Mouse (Mus musculus): Measurements from ENCODE around the gene Apobr.

The Apobr gene

DNA sequence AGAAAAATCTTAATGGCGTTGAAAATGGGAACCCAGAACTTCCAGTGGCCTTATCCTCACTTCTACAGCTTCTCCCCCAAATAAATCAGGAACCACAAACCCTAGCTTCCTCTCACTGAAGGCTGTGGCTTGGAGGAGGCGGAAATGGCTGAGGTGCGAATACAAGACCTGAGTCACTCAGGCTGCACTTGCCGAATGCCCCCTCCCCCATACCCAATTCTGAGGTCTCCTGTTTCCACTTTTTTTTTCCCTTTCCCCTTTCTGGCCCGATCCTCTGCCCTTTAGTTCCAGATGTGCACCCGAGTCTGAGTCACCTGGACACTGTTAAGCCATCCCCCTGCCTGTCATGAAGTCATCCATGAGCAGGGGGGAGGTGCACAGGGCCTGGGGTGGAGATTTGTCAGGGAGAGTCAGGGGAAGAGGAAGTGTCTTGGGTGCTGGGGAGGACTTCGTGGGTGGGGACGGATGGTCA, at the start of gene Apobr:
Gene Apobr, plus strand, starts transcription at position 437 of the 472 bp plus-strand sequence.
- DNase-seq = peak; percentile 54

DNA sequence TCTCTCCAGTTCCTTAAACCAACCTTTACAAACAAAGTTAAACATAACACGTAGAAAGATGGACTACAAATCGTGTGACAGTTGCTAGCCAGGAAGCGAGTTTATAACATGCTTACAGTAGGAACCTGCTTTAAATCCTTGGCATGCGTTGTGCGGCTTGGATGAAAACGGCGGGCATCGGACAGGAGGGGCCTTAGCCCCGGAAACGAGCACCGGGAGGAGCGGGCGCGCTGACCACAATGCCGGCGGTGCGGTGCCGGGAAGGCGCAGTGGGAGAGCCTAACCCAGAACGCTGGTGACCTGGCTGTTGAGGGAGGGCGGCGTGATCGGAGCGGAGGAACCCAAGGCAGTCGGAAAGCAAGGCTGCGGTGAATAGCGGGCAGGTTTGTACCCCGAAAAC, 49.0 kb upstream of the Apobr start:
- DNase-seq = peak; percentile 34

DNA sequence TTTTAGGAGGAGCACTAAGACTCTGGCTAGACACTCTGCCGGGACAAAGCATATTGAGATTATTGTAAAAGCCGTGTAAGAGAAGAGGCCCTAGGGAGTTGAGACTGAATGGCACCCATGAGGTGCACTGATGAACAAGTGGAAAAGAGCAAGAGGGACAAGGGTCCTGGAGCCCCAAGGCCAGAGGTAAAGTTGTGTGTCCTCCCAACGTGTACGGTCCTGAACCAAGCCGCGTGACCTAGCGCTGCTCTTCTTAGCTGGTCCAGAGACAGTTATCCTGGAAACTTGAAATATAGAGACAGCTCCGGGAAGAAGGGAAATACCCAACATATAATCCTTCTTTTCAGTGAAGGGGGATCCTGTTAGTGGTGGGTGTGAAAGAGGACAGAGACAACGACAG, 48.3 kb upstream of the Apobr start:
- DNase-seq = no peak

DNA sequence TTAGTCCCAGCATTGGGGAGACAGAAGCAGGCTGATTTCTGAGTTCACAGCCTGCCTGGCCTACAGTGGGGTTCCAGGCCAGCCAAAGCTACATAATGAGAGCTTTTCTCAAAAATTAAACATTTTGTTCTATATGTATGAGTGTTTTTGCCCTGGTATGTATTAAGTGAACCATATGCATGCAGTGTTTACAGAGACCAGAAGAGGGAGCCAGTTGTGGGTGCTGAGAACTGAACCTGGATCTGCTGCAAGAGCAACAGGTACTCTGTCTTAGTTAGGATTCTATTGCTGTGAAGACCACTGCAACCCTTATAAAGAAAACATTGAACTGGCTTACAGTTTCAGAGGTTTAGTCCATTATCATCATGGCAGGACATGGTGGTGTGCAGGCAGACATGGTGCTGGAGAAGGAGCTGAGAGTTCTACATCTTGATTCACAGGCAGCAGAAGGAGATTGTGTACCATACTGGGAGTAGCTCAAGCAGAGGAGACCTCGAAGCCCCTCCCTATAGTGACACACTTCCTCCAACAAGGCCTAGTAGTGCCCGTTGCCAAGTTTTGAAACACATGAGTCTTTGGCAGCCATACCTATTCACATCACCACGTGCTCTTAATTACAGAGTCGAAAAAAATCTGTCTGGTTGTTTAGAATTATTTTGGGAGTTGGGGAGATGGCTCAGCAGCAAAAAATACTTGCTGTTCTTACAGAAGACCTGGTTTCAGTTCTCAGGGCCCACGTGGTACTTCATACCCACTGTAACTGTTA, 46.7 kb upstream of the Apobr start:
- DNase-seq = peak; percentile 37

DNA sequence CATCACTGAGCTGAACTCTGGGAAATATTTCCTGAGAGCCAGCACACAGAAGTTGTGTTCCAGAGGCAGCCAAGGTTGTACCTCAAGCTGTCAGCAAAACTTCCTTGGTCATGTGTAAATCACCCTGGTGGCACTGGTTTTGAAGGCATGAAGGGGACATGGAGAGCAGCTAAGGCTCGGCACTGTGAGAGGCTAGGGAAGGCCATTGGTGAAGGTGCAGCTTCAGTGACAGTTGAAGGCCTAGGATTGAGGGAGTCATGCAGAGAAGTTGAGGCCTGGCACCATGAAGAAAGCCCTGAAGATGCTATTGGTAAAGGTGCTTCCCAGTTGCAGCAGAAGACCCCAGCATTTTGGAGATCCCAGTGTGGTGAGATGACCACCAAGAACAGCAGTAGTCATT, 43.1 kb upstream of the Apobr start:
- DNase-seq = no peak

DNA sequence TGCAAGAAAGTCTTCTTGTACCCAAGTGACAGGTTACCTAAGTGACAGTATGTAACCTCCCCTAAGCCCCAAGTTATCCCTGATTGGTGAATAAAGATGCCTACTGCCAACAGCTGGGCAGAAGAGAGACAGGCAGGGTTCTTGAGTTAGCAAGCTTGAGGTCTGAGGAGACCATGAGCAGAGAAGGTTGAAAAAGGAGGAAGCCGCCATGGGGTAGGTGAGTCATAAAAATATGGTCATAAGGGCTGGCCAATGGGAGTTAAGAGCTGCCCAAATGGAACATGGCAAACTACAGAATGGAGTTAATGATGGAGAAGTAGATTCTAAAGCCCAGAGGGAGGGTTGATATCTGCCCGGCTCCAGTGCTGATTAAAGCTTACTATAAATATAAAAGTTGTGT, 39.1 kb upstream of the Apobr start:
- DNase-seq = no peak

DNA sequence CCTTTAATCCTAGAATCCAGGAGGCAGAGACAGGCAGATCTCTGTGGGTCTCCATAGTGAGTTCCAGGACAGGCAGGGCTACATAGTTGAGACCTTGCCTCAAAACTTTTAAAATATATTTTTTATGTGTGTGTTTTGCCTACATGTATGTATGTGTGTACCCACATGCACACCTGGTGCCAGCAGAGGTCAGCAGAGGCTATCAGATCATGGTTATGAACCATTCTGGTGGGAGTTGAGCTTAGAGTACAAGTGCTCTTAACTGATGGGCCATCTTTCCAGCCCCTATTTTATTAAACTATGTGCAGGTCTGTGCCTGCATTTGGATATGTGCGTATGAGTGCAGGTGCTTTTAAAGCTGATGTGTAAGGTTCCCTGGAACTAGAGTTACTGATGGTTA, 29.9 kb upstream of the Apobr start:
- peak; percentile 67 for DNase-seq

DNA sequence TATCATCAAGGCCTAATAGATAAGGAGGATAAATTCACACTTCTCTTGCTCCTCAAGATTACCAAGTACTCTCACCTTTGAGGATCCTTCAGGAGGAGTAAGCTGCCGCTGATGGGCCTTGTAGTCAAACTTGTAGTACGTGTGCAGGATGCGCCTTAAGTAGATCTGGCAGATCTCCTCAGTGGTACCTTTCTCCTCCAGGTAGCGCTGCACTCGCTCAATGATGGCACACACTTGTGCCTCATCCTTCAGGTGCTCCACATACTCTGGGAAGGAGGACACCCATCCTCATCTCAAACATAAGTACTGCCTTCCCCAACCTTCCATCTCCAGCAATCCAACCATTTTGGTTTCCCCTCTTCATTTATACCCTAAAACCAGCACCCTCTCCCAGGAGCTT, 28.1 kb upstream of the Apobr start:
- no peak for DNase-seq

DNA sequence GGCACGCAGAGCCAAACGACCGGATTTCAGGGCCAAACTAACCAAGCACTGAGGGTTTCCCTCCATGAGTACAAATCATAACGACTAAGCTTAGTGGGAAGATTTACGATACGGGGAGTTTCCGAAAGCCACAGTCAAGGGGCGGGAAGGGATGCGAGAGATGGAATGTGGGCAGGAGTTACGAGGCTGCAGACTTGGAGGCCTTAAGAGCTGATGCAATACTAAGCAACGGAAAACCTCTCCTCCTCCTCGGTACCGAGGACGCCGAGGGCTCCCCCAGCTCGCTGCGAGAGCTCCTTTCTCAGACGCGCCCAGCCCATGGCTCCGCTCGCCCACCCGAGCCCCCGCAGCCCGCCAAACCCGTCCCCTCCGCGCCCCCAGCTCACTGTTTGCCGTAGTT, 19.0 kb upstream of the Apobr start:
- DNase-seq = no peak

DNA sequence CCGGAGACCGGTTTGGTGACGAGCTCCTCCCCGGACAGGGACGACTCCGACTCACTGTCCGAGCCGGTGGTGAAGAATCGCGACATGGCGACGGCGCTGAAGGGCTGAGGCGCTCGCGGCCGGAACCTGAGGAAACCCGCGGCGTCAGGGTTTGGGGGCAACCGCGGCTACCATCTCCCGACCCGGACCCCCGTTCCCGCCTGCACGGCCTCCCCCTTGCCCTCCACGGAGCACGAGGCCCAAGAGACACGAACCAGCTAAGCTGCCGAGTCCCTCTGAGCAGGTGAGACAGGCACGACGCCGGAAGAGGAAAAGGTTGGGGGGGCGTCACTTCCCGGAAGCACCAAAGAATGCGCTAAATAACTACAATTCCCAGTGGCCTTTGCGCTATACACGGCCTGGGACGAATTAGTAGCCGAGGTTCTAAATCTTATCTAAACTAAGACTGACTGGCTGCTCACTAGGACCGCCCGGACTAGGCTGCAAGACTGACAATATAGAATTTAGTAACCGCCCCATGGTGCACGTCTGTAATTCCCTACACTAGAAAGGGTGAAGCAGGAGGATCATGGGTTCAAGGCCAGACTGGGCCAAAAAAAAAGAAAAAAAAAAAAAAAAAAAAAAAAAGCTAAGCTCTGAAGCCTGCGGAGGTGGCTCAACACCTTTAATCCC, 18.5 kb upstream of the Apobr start, which contains the start of gene Eif3c:
Gene Eif3c, minus strand, starts transcription at position 318 of the 672 bp plus-strand sequence.
- peak; percentile 81 for DNase-seq

DNA sequence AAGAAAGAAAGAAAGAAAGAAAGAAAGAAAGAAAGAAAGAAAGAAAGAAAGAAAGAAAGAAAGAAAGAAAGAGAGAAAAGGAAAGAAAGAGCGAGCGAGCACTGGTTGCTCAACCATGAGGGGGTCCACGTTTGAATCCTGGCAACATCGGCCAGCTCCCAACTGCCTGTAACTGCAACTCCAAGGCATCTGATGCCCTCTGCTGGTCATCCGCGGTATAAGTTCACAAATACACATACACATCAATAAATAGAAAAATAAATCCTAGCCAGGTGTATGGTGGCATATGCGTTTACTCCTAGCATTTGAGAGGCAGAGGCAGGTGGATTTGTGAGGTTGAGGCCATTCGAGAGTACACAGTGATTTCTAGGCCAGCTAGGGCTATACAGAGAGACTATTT, 7.8 kb upstream of the Apobr start:
- peak; percentile 83 for DNase-seq

DNA sequence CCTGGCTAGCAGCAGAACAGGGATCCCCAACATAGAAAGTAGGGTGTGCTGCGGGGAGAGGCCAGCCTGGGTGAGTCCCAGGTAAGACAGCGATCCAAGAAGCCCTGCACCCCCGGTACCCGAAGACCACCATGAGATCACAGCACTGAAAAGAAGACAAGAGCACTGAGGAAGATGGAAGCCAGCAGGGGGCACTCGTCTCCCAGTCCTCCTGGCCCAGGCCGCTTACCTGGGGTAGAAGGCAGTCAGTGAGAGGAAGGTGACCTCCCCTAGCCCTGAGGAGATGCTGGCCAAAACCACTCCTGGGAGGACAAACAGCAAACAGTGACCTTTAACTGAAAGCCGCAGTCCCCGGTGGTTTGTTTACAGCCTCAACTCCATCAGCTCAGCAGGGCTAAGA, 5.6 kb upstream of the Apobr start:
- peak; percentile 82 for DNase-seq

DNA sequence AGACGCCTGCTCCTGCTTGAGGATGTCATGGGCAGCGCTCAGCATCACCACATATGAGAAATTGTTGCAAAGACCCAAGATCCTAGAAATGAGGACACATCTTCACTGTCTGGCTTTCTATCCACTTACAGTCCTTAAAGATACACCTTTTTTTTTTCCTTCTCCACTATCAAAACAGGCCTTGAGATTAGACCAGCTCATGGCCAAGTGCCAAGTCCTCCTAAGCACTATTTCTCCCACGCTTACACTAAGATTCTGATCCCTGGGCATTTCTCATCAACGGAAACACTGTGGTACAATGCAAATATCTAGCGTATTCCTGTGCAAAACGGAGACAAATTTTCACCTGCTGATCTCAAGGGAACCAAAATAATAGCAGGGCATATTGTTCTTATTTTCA, 3.1 kb upstream of the Apobr start:
- DNase-seq = no peak

DNA sequence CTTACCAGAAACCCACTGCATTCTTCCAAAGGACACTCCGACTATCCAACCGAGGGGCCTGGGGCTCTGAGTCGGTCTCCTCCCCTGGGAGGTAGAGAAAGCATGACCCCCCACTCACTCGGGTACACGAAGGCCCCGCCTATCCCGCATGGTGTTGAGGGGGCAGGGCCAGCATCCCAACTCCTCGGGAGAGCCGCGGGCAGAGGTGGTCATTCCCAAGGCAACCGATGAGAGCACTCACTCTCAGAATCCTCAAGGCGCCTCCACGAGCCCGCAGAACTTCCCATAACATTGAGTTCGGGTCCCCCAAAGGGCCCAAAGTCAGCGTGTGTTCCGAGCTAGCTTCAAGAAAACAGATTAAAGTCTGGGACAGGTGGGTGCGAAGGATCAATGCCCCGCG, 2.0 kb upstream of the Apobr start:
- peak; percentile 43 for DNase-seq

DNA sequence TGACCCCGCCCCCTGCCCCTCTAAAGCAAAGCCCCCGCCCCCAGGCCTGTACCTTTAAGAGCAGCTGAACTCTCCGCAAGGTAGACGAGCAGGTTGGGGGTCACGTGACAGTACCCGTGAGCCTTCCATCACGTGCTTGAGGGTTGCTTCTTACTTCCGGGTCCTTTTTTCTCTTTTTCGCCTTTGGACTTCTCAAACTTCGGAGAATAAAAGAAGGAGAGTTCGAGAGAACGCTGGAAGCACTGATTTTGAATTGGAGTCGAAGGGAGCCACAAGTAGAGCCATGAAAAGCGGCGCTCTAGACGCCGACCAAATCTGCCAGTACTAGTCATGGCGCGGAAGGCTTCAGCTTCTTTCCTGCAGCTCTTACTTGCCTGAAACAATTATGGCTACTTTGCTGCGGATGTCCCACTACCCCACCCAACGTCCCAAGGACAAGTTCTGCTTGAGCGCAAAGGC, 1.5 kb upstream of the Apobr start:
- DNase-seq = peak; percentile 89

DNA sequence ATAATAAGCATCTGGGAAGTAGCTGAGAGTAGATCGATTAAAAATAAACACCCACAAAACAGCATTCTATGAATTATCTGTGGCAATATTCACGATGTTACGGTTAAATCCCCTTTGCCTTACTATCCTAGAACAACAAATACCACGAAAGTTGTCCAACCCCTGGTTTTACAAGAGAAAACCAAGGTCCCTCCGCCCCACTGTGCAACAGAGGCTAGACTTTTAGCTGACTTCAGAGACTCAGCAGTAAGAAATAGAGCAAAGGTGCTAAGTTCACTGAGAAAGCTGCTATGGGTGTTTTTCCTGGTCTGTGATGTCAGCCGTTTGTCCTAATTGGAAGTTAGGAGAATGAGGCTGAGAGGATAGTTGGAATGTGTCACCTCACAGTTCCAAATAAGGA, 981 bp upstream of the Apobr start:
- DNase-seq = peak; percentile 37

DNA sequence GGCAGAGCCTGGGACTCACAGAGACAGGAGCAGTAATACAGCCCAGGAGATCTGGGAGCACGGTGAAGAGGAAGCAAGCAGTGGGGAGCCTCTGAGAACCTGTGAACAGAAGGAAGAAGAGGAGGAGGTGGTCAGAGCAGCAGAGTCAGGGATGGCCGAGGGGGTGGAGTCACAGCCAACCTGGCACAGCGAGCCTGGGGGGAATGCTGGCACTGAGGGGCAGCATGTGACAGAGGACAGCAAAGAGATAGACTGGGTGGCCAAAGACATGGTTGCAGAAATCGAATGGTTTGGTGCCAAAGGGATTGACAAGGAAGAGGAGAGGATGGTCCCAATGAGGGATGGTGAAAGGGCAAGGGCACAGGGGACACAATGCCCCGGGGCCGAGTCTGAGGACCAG, 975 bp downstream of the Apobr start, which contains the start of gene Cln3:
Gene Cln3, minus strand, starts transcription at position 101 of the 400 bp plus-strand sequence.
- no peak for DNase-seq

DNA sequence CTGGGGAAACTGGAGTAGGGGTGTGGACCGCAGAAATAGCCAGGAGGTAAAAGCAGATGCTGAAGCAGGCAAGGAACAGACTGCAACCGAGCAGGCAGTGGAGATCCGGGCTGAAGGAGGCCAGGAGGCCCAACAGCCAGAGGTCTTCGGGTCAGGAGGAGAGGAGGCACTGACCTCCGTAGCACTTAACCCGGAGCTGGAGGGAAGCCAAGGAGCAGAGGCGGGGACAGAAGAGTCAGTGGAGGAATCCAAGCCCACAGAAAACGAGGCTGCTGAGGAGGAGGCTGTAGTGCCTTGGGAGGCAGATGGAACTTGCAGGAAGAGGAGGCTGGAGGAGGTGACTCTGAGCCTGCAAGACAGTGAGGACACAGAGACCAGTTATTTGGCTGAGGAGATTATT, 2.1 kb downstream of the Apobr start:
- DNase-seq = no peak

DNA sequence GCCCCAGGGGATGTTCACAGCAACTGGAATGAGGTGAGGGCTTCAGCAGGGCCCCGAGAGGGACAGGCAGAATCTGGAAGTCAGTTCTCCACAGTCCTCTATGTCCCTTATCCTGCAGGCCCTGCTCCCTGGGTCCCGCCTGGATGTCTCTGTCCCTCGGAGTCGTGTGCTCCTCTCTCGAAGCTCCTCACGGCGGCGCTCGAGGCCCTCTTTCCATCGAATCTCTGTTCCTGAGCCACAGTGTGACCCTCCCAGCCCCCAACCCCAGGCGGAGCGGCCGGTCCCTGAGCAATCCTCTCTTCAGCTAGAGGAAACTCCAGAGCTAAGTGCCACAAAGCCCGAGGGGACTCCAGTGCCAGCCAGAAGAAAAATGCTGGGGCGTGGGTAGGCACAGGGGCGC, 3.0 kb downstream of the Apobr start:
- DNase-seq = peak; percentile 35

DNA sequence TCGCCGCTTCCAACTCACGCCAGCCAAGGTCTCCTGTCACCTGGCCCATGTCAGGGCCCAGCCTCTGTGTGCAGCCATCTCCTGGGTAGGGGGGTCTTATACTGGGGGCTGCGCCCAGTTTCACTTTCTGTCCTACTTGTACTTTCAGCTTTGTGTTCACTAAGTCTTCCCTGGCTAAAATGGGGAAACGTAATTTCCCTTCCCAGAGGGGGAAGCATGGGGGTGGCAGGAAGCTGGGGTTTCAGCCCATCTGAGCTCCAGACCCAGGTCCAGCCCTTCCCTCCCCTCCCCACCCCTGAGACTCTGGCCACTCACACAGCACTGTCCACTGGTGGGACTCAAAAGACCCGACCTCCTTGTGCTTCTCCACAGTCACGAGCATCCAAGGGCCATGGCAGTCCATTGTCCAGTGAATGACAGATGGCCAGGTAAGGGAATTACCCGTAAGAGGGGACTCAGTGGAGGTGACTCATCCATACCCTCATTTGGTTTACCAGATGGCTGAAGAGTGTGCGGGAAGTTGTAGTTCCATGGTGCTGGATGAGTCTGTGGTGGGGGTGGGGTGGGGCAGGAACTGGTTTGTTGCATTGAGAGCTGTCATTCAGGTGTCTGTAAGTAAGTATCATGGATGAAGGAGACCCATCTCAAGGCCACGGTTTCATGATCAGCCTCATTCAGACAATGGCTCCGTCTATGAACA, 10.3 kb downstream of the Apobr start, which contains the start of gene Il27:
Gene Il27, minus strand, starts transcription at position 80 of the 700 bp plus-strand sequence.
- no peak for DNase-seq

DNA sequence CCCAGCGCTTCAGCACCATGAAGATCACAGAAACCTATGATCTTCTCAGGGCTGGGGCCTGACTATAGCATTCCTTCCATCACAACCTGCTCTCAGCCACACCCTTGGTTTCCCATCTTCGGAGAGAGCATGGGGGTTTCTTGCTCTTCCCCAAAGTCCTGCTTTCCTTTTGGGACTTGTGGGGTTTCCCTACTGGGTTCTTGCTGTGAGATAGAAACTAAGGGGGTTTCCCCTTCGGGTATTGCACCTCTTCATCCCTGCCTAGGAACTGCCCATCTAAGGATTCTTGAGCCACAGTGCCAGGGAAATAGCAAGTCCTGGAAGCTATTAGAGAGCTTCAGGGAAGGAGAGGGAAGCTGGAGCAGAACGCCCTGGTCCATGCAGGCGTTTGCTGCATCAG, 11.1 kb downstream of the Apobr start:
- DNase-seq = no peak

DNA sequence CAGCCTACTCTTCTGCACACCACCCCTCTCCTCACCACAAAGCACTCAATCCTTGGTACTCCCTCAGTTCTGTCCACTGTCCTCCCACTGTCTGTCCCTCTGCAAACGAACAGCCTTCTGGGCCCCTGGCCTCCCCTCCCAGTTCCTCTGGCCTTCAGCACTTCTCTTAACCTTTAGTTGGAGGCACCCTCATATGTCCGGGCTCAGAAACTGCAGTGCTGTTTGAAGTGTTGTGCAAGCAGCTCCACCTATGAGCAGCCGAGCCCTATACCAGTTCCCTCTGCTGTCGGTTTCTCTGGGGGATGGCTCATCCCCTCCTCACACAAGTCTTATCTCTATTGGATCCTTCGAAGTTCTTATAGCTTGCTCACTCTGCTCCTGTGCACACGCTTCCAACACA, 11.7 kb downstream of the Apobr start:
- no peak for DNase-seq

DNA sequence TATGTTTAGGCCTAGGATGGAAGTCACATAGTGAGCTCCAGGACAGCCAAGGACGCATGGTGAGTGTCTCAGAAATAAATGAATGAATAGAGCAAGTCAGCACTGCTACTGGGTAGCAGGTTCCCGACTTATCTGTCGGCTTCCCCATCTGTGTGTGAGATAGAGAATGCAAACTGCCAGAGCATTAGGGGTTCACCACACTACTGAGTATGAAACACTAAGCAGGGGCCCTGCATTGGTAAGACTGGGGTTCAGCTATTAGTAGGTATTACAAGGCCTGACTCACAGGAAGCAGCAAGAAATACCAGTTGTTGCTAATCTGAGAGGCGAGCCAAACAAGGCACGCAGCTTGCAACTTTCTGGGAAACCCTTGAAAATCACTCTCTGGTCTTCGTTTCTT, 14.2 kb downstream of the Apobr start:
- DNase-seq = no peak

DNA sequence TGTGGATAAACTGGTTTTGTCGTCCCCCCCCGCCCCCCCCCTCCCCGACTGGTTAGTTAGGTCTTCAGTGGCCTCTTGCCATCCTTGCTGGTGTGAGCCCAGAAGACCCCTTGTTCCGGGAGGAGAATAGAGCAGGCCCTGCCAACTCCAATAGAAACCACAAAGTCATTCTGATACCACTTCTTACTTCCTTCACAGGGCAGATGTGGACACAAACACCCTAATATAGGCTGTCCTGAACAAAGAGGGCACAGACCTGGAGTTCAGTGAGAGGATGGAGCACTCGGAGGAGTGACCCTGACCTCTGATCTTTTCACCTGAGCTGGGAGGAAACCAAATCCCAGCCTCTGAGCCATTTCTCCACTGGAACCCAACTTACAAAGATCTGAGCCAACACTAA, 17.2 kb downstream of the Apobr start:
- DNase-seq = no peak
